Mouse (Mus musculus) kidney, embryonic 14.5 days (tissue): ENCODE measurements at regions not wholly inside any gene's neighbourhood (a gene's known extent, or its start where the extent isn't known, plus 50 kb on each side); places are given as distances from the start of the nearest gene placed in this dataset.

Experiments used
- ATAC-seq: fragments of 200-750 bp; cut with Nextera tagmentation; 2 replicates; pipeline ENCODE4 v1.8.0; 2017; ENCODE audit warnings: moderate number of reproducible peaks, mild to moderate bottlenecking, moderate TSS enrichment, moderate library complexity; ENCODE audit not compliant: low FRiP score, low TSS enrichment
- H3K27ac ChIP-seq: fragments of 300-500 bp; sonication (generic); 2 replicates; pipeline ENCODE4 v1.5.1; 2014; ENCODE audit warnings: low read depth, mild to moderate bottlenecking, low read length, moderate library complexity, mixed read lengths
- H3K27me3 ChIP-seq: fragments of 300-500 bp; sonication (generic); 2 replicates; pipeline ENCODE4 v1.6.1; 2014; ENCODE audit warnings: mild to moderate bottlenecking, low read length; ENCODE audit not compliant: control insufficient read depth, insufficient read depth
- H3K36me3 ChIP-seq: fragments of 300-500 bp; sonication (generic); 2 replicates; pipeline ENCODE4 v1.6.1; 2014; ENCODE audit warnings: low read length, mixed read lengths; ENCODE audit not compliant: control insufficient read depth, insufficient read depth
- H3K4me1 ChIP-seq: fragments of 300-500 bp; sonication (generic); 2 replicates; pipeline ENCODE4 v1.6.1; 2014; ENCODE audit warnings: low read length, mixed read lengths; ENCODE audit not compliant: control insufficient read depth, insufficient read depth
- H3K4me2 ChIP-seq: fragments of 300-500 bp; sonication (generic); replicated peaks from 2 replicates; pipeline ENCODE4 v1.6.1; 2014; ENCODE audit warnings: low read depth, mild to moderate bottlenecking, low read length
- H3K4me3 ChIP-seq: fragments of 300-500 bp; sonication (generic); 2 replicates; pipeline ENCODE4 v1.5.1; 2014; ENCODE audit warnings: mild to moderate bottlenecking, low read length
- H3K9ac ChIP-seq: fragments of 300-500 bp; sonication (generic); 2 replicates; pipeline ENCODE4 v1.6.1; 2014; ENCODE audit warnings: low read depth, mild to moderate bottlenecking, low read length, moderate library complexity
- H3K9me3 ChIP-seq: fragments of 300-500 bp; sonication (generic); 2 replicates; pipeline ENCODE4 v1.6.1; 2016; ENCODE audit warnings: low read length; ENCODE audit not compliant: control insufficient read depth
- WGBS: fragments of 180-500 bp; shearing (Covaris S2); extraction: QIAGEN DNeasy Blood & Tissue Kit; methylation state at CpG from one replicate; pipeline ENCODE4 v1.1.7; 2014; 5-methylcytosine and 5-hydroxymethylcytosine counted together

DNA sequence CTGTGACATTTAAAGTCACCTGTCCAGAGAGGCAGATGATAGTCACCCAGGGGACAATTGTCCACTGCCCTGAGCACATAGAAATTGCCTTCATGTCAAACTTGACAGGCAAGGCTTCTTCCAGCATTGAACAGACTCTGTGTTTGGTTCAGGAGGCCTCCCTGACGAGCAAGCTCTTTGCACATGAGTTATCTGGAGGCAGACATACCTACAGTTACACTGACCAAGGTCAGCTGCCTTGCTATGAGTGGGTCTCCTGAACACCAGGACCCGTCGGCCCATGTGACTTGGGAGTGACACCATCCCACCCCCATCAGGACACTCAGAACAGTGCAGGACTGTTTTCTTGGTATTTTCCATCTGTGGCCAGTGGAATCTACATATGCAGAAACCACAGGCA is 282.3 kb upstream of the Irx4 start:
- 69% methylated on average over 3 of the region's 3 CpGs for WGBS
- Histone ChIP-seq H3K9ac (no peak overlapping the region), H3K9me3 (no peaks in the 10 kb centered on the region), H3K27ac (no peak overlapping the region), H3K27me3 (no peaks in the 10 kb centered on the region; the same call in 1 of the 2 replicates), H3K36me3 (no peaks in the 10 kb centered on the region), H3K4me1 (no peaks in the 10 kb centered on the region), H3K4me3 (no peak overlapping the region), H3K4me2 (no peak overlapping the region)
- ATAC-seq = no peak

DNA sequence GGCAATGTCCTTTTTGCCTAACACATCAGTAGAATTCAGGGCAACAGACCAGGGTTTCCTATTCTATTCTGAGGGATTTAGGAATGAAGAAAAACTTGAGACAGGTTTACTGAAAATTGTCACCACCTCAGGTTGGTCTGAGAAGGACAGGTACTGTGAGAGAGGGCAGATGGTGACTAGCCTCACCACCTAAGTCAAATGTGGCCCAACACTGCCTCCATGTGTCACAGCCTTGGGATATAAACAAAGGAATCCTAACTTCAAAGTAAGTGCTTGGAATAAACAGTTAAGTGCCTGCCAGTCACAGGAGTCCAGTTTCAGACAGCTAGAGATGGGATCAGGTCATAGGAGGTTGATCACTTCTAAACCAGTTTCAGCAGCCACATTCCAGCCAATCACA is 281.3 kb upstream of the Irx4 start:
- no peaks in the 10 kb centered on the region for H3K4me1 ChIP-seq
- H3K27me3 ChIP-seq = no peaks in the 10 kb centered on the region
- H3K4me2 ChIP-seq = no peak overlapping the region
- ATAC-seq = no peak
- no peak overlapping the region for H3K9ac ChIP-seq
- H3K27ac ChIP-seq = no peak overlapping the region
- no peak overlapping the region for H3K4me3 ChIP-seq
- no peaks in the 10 kb centered on the region for H3K36me3 ChIP-seq
- no peaks in the 10 kb centered on the region for H3K9me3 ChIP-seq

DNA sequence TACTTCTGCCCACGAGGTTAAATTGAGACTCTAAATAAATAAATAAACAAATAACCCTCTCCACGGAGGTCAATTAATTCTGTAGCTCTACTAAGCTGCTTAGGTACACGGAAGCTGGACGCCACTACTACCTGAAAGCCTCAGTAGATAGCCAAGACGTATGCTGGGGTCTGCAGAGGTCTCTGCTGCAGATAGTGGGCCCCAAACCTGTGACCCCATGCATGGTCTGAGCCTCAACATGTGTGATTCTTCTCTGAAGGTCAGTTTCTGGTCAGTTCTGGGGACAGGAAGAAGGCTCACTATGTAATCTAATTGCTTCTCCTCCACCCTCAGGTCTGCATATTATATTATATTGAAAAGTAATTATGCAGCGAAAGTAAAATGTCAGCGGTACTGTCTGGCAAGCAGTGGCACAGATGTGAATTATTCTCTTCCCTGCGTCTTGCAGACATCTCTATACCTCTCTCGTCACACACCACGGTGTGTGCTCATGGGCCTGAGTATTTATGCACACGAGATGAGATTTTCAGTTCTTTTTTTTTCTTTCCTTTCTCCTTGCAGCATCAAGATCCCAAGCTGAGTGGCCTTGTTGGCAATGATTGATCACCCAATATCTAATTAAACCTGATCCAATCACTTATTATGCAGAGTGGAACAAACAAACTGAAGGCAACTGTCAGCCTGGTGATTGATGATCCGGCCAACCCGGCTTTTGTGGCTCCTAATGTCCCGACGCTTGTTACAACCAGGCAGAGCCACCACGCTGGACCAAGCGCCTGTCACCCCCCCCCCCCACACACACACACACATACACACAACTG is 267.5 kb upstream of the Irx4 start:
- H3K36me3 ChIP-seq = no peaks in the 10 kb centered on the region
- no peak overlapping the region for H3K9ac ChIP-seq
- H3K4me2 ChIP-seq = no peak overlapping the region
- no peak overlapping the region for H3K4me3 ChIP-seq
- ATAC-seq = no peak
- no peaks in the 10 kb centered on the region; the same call in none of the 2 replicates for H3K27me3 ChIP-seq
- H3K9me3 ChIP-seq = no peaks in the 10 kb centered on the region
- no peaks in the 10 kb centered on the region for H3K4me1 ChIP-seq
- H3K27ac ChIP-seq = no peak overlapping the region
- 69% methylated on average over 17 of the region's 17 CpGs for whole genome bisulfite sequencing

DNA sequence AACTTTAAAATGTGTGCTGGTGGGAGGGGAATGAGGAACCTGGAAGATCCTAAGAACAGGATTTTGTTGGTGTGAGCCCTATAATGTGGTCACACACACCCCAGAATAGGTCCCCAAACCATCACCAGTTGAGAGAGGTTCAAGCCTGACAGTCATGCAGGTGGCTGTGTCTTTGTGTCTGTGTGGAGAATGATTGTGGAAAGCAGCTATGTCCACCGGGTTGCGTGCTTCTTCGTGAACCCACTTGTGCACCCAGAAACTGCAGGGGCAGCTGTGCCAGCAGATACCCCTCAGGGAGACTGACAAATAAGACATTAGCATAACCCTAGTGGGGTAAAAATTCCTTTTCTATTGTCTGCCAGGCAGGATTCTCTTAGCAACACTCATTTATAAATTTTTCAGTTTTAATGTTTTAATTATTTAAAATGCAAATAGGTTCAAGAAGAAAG is 266.8 kb upstream of the Irx4 start:
- no peak overlapping the region for H3K4me2 ChIP-seq
- H3K36me3 ChIP-seq = no peaks in the 10 kb centered on the region
- no peak overlapping the region for H3K27ac ChIP-seq
- WGBS = 89% methylated on average over 3 of the region's 3 CpGs
- H3K4me1 ChIP-seq = no peaks in the 10 kb centered on the region
- no peaks in the 10 kb centered on the region for H3K9me3 ChIP-seq
- no peak overlapping the region for H3K4me3 ChIP-seq
- no peaks in the 10 kb centered on the region; the same call in none of the 2 replicates for H3K27me3 ChIP-seq
- no peak overlapping the region for H3K9ac ChIP-seq
- no peak for ATAC-seq

DNA sequence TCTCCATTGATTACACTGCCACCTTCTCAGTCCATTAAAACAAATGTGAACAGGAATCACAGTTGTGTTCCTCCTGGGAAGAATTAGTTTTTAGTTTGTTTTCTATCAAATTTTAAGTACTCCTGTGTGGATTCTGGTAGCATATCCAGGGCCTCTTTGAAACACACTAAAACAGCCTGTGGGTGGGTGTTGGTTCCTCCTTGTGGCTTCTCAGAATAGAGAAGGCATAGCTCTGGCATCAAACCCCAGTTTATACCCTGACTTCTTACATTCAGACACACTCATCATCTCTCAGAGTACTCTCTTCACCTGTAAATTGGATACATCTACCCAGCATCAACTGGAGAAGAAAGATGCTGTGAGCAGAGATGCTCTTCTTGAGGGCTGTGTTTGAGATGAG is 265.7 kb upstream of the Irx4 start:
- H3K4me3 ChIP-seq = no peak overlapping the region
- H3K4me1 ChIP-seq = no peaks in the 10 kb centered on the region
- H3K27ac ChIP-seq = no peak overlapping the region
- no peaks in the 10 kb centered on the region for H3K36me3 ChIP-seq
- H3K4me2 ChIP-seq = no peak overlapping the region
- H3K9me3 ChIP-seq = no peaks in the 10 kb centered on the region
- no peaks in the 10 kb centered on the region; the same call in none of the 2 replicates for H3K27me3 ChIP-seq
- ATAC-seq = no peak
- H3K9ac ChIP-seq = no peak overlapping the region

DNA sequence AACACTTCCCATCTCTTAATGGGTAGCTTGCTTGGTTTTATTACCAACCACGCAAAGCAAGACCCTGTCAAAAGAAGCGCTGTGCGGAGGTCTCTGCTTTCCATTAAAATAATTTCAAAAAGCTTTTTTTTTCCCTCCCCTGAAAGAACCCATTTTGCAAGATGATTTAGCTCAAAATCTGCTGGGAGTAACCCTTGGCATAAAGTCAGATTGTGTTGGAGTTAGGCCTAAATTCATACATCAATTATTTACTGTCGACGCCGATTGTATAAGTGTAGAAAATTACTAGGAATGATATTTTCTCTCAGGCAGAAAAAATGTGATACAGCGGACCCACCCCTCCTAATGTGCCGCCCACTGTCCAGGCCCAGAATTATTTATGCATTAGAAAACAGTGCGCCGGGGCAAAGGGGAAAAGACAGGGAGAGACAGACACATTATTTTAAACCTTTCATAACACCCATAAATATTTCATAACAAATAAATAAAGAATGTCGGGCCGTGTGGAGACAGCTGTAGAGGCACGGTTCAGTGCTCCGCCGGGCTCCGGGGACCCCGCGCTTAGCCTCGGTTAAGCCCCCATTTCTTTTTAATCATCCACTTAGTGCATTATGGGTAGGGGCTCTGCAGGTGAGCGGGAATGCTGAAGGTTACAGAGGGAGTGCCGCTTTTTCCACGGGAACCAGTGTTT is 251.3 kb upstream of the Irx4 start:
- WGBS = 41% methylated on average over 22 of the region's 22 CpGs
- no peak overlapping the region for H3K27ac ChIP-seq
- 0 out of 2 replicates have a peak overlapping the region, but pooled peaks have one; percentile 15 for H3K4me2 ChIP-seq
- peaks cover 34% of the 10 kb centered on the region for H3K27me3 ChIP-seq
- no peak overlapping the region for H3K9ac ChIP-seq
- 0 out of 2 replicates have a peak, but pooled peaks cover 3% of the 10 kb centered on the region for H3K4me1 ChIP-seq
- H3K4me3 ChIP-seq = no peak overlapping the region
- no peaks in the 10 kb centered on the region for H3K36me3 ChIP-seq
- ATAC-seq = 0 out of 2 replicates have a peak, but pooled peaks have one; percentile 32
- H3K9me3 ChIP-seq = no peaks in the 10 kb centered on the region

DNA sequence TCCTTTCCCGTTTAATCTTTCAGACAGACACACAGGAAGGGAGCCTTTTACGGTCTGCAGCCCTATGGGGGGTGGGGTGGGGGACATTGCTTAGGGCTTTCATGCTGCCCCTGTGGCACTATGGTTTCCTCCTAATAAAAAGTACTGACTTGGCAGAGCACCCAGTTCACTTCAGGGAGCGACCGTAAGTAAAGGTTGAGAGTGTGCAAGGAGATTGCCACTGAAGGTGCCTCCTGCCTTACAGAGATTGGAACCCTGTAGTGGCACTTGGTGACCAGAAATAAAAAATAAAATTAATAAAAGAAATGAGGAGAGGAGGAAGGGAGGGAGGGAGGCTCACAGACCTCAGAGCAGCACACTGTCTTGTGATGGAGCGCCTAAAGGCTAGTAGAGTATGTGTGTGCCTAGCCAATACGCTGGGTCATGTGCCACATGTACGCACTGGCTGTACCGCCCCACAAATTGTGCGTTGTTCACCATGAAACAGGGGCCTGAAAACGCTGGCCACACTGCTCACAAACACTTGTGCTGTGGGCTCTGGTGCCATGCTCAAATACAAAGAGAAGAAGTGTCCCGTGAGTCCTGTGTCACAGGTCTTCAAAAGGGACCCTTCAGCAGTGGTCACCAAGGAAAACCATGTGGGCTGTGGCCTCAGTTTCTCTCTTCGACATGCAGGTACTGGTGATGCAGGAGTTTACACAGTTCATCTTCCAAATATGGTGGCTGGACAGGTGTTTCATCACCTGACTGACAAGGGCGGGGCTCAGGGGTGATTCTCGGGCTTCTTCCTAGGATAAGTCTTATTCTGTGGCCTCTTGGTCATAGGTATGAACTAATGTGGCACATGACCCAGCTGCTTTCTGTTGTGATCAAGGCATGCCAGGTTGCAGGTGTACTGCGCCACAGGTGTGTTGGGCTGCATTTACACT is 250.5 kb upstream of the Irx4 start:
- H3K4me2 ChIP-seq = no peak overlapping the region
- H3K27ac ChIP-seq = no peak overlapping the region
- peaks cover 32% of the 10 kb centered on the region for H3K27me3 ChIP-seq
- 0 out of 2 replicates have a peak, but pooled peaks have one; percentile 20 for ATAC-seq
- no peak overlapping the region for H3K4me3 ChIP-seq
- no peak overlapping the region for H3K9ac ChIP-seq
- WGBS = 74% methylated on average over 15 of the region's 15 CpGs
- no peaks in the 10 kb centered on the region for H3K9me3 ChIP-seq
- H3K36me3 ChIP-seq = no peaks in the 10 kb centered on the region
- 0 out of 2 replicates have a peak, but pooled peaks cover 3% of the 10 kb centered on the region for H3K4me1 ChIP-seq

DNA sequence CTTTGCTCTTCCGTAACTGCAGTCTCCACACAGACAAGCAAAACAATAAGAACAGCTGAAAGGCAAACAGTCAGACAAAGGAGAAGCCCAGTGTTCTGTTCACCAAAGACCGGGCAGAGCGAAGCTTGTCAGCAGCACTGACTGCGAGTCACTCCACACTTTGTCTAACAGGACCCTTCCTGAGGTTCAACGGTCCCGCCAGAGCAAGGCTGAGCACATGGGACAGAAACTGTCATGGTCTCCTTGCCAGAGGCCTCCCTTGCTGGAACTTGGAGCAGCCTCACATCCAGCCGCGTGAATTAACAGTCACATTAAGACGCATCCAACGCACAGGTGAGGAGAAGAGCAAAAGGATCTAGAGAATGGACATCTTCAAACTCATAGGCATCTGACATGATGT is 241.1 kb upstream of the Irx4 start:
- H3K4me3 ChIP-seq = no peak overlapping the region
- no peak overlapping the region for H3K27ac ChIP-seq
- H3K4me1 ChIP-seq = no peaks in the 10 kb centered on the region
- H3K36me3 ChIP-seq = no peaks in the 10 kb centered on the region
- no peak overlapping the region for H3K9ac ChIP-seq
- no peaks in the 10 kb centered on the region for H3K9me3 ChIP-seq
- ATAC-seq = no peak
- WGBS = 91% methylated on average over 10 of the region's 10 CpGs
- H3K27me3 ChIP-seq = no peaks in the 10 kb centered on the region
- no peak overlapping the region for H3K4me2 ChIP-seq
